Mouse (Mus musculus) limb, embryonic 12.5 days (tissue): ENCODE results near the gene Lonp2. TPM values are rescaled to one million over a fixed set of nuclear protein-coding genes. Genes with fewer than 3 reads are reported as not detected.

Experiments
- ATAC-seq: fragments of 200-750 bp; cut with Nextera tagmentation; 2 replicates; pipeline ENCODE4 v1.8.0; 2017; ENCODE audit warnings: low read depth, moderate TSS enrichment; ENCODE audit not compliant: insufficient number of reproducible peaks, insufficient read depth, low FRiP score, low TSS enrichment
- H3K27ac ChIP-seq: fragments of 300-500 bp; sonication (generic); 2 replicates; pipeline ENCODE4 v1.5.1; 2016; ENCODE audit warnings: mild to moderate bottlenecking, moderate library complexity
- H3K27me3 ChIP-seq: fragments of 300-500 bp; sonication (generic); 2 replicates; pipeline ENCODE4 v1.6.1; 2016; ENCODE audit warnings: mild to moderate bottlenecking, moderate library complexity
- H3K36me3 ChIP-seq: fragments of 300-500 bp; sonication (generic); 2 replicates; pipeline ENCODE4 v1.6.1; 2016; ENCODE audit warnings: mild to moderate bottlenecking, moderate library complexity
- H3K4me1 ChIP-seq: fragments of 300-500 bp; sonication (generic); replicated peaks from 2 replicates; pipeline ENCODE4 v1.6.1; 2016
- H3K4me2 ChIP-seq: fragments of 300-500 bp; sonication (generic); 2 replicates; pipeline ENCODE4 v1.6.1; 2016; ENCODE audit warnings: mild to moderate bottlenecking, moderate library complexity
- H3K4me3 ChIP-seq: fragments of 300-500 bp; sonication (generic); replicated peaks from 2 replicates; pipeline ENCODE4 v1.5.1; 2016; ENCODE audit warnings: mild to moderate bottlenecking
- H3K9ac ChIP-seq: fragments of 300-500 bp; sonication (generic); replicated peaks from 2 replicates; pipeline ENCODE4 v1.6.1; 2016; ENCODE audit warnings: mild to moderate bottlenecking, moderate library complexity
- H3K9me3 ChIP-seq: fragments of 300-500 bp; sonication (generic); 2 replicates; pipeline ENCODE4 v1.6.1; 2016; ENCODE audit warnings: mild to moderate bottlenecking, moderate library complexity
- WGBS: fragments of 180-500 bp; shearing (Covaris S2); methylation state at CpG from one replicate; pipeline ENCODE4 v1.1.7; 2016; 5-methylcytosine and 5-hydroxymethylcytosine counted together
- polyA plus RNA-seq: library from polyadenylated mRNA; unstranded; fragments of >200 nt; fragmentation: Nextera tagmentation; extraction: Ambion mirVana; gene quantifications from 2 replicates; pipeline ENCODE4 v1.2.1, GENCODE M21; 2016

Lonp2 gene
- 61.7 and 62.6 TPM in 2 replicates for polyA plus RNA-seq

GRCm38 (mm10) chr8:86623911-86624731 is at the start of gene Lonp2:
Gene Lonp2 (plus strand): TSS chr8:86624043.
- Histone ChIP-seq H3K9ac (peak within 1 kb of the TSS; percentile 75), H3K27ac (peak within 1 kb of the TSS; percentile 75), H3K36me3 (no peaks in the 10 kb centered on the region), H3K27me3 (no peaks in the 10 kb centered on the region), H3K4me3 (peak within 1 kb of the TSS; percentile 80), H3K4me1 (peaks cover 12% of the 10 kb centered on the region), H3K4me2 (peak within 1 kb of the TSS; percentile 80), H3K9me3 (no peaks in the 10 kb centered on the region)
- WGBS = under 1% methylated on average over 62 of the region's 62 CpGs
- peak; percentile 98 for ATAC-seq

- Histone ChIP-seq H3K4me2 (no peak overlapping the region), H3K4me3 (no peak overlapping the region), H3K9ac (no peak overlapping the region), H3K36me3 (no peaks in the 10 kb centered on the region), H3K9me3 (no peaks in the 10 kb centered on the region), H3K4me1 (peaks cover 8% of the 10 kb centered on the region), H3K27me3 (no peaks in the 10 kb centered on the region), H3K27ac (no peak overlapping the region)
- WGBS = 83% methylated on average over 8 of the region's 8 CpGs
- no peak for ATAC-seq
These were observed 46.3 kb upstream of the Lonp2 start for GRCm38 (mm10) chr8:86577547-86577946.

- Histone ChIP-seq H3K27ac (no peak overlapping the region), H3K4me1 (peaks cover 8% of the 10 kb centered on the region), H3K4me2 (no peak overlapping the region), H3K9ac (no peak overlapping the region), H3K9me3 (no peaks in the 10 kb centered on the region), H3K4me3 (no peak overlapping the region), H3K36me3 (no peaks in the 10 kb centered on the region), H3K27me3 (no peaks in the 10 kb centered on the region)
- ATAC-seq = no peak
- 49% methylated on average over 9 of the region's 9 CpGs for WGBS
These were observed 45.8 kb upstream of the Lonp2 start for GRCm38 (mm10) chr8:86578076-86578475.

GRCm38 (mm10) chr8:86578693-86579092 is 45.1 kb upstream of the Lonp2 start:
- no peak overlapping the region for H3K4me2 ChIP-seq
- WGBS = 80% methylated on average over 8 of the region's 8 CpGs
- no peak overlapping the region for H3K27ac ChIP-seq
- no peak overlapping the region for H3K4me3 ChIP-seq
- H3K27me3 ChIP-seq = no peaks in the 10 kb centered on the region
- no peaks in the 10 kb centered on the region for H3K36me3 ChIP-seq
- H3K4me1 ChIP-seq = peaks cover 8% of the 10 kb centered on the region
- ATAC-seq = no peak
- H3K9ac ChIP-seq = no peak overlapping the region
- no peaks in the 10 kb centered on the region for H3K9me3 ChIP-seq

DNA sequence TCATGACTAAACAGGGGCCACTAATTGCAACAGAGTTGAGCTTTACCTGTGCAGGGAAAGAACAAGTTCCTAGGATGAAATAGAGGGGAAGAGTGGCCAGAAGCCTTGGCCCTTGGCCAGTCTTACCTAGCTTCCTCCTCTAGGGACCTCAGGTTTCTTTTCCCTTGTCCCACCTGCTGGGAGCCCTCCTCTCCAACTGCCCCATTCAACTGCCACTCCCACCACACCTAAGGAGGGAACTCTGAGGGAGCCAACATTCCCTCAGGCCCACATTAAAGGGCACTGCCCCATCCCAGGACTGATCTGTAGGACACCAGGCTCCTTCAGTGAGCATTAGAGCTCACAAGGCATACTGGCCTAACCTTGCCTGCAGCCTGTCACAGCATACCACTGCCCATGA is 43.4 kb upstream of the Lonp2 start, which contains the start of gene Abcc12:
Abcc12 (minus strand) TSS at position 229 of the 400 bp plus-strand sequence.
- no peaks in the 10 kb centered on the region for H3K9me3 ChIP-seq
- no peaks in the 10 kb centered on the region for H3K27me3 ChIP-seq
- no peak within 1 kb of the TSS for H3K4me2 ChIP-seq
- H3K9ac ChIP-seq = no peak within 1 kb of the TSS
- ATAC-seq = no peak
- peaks cover 8% of the 10 kb centered on the region for H3K4me1 ChIP-seq
- no peak within 1 kb of the TSS for H3K4me3 ChIP-seq
- no peak within 1 kb of the TSS for H3K27ac ChIP-seq
- H3K36me3 ChIP-seq = no peaks in the 10 kb centered on the region

DNA sequence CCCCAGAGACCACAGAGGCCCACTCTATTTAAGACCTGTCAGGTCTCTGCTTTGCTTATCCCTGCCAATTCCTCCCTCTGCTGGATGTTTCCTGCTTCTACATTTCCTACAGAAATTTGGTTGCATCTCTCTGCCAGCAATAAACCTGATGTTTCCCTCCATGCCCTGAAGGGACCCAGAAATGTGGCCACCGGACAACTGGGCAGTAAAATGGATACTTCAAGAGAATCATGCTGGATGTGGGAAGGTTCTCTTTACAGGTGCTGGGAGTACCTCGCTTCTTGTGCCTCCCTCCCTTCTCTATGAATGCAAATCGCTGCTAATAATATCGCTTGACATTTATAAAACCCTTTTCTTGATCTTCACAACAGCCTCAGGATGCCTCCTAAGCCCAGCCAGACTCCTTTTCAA is 41.9 kb upstream of the Lonp2 start:
- Histone ChIP-seq H3K36me3 (no peaks in the 10 kb centered on the region), H3K27me3 (no peaks in the 10 kb centered on the region), H3K4me2 (no peak overlapping the region), H3K27ac (no peak overlapping the region), H3K4me3 (no peak overlapping the region), H3K9ac (no peak overlapping the region), H3K4me1 (peaks cover 8% of the 10 kb centered on the region), H3K9me3 (no peaks in the 10 kb centered on the region)
- no peak for ATAC-seq
- 74% methylated on average over 4 of the region's 4 CpGs for WGBS

DNA sequence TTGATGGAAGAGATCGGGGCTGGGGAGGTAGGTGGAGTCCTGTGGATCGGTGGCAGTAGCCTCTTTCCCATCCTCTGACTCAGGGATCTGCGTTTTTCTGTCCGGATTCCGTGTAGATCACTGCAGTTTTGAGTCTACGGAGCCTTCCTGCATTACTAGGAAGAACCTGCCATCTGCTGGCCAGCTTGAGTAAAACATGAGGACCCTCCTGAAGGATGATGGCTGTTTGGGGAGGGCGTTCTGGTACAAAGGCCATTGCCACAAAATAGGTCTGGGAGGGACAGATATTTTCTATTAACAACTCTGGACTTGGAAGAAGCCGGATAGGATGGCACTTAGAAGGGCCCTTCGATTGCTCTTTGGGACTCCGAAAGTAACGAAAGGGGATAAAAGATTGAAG is 38.7 kb upstream of the Lonp2 start:
- Histone ChIP-seq H3K27me3 (no peaks in the 10 kb centered on the region), H3K9me3 (no peaks in the 10 kb centered on the region), H3K4me2 (peak overlapping the region; percentile 57), H3K27ac (no peak overlapping the region), H3K4me1 (no peaks in the 10 kb centered on the region; the same call in 1 of the 2 replicates), H3K4me3 (peak overlapping the region; percentile 36), H3K36me3 (no peaks in the 10 kb centered on the region), H3K9ac (no peak overlapping the region)
- 8% methylated on average over 11 of the region's 11 CpGs for WGBS
- ATAC-seq = no peak

DNA sequence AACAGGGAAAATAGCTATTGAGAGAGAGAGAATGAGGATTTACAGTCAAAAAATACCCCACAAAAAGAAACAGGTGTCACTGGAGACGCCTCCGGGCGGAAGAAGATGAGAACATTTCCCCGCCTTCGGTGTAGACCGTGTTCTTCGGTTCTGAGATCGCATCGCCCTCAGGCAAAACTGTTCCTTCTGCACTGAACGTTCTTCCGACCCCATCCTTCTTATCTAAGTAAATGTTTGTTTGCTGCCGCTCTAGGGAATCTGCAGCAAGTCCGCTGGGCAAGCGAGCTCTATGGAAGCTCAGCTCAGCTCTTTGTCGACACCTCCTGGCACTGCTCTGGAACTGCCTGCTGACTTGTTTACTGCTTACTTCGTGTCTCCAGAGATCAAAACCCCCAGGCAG is 38.3 kb upstream of the Lonp2 start:
- Histone ChIP-seq H3K27me3 (no peaks in the 10 kb centered on the region), H3K4me1 (no peaks in the 10 kb centered on the region; the same call in 1 of the 2 replicates), H3K27ac (no peak overlapping the region), H3K4me2 (peak overlapping the region; percentile 57), H3K36me3 (no peaks in the 10 kb centered on the region), H3K9ac (no peak overlapping the region), H3K9me3 (no peaks in the 10 kb centered on the region), H3K4me3 (peak overlapping the region; percentile 36)
- WGBS = 5% methylated on average over 16 of the region's 16 CpGs
- ATAC-seq = peak; percentile 49; the same call in 1 of the 2 replicates

DNA sequence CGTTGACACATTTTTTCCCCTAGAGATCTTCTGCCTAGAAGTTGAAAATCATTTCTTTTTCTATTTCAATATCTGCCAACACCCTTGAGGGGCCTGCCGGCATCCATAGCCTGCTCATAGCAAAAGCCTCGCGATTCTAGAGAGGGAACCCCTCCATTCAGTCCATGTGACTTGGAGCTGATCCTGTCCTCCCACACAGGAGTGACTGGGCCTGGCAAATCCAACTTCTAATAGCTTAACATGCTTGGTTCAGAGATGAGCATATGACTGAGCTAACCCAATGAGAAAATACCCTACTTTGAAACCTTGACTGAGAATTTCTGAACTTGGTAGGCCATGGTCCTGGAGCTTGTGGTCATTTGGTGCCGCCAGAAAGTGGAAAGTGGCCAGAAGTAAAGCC is 37.8 kb upstream of the Lonp2 start:
- Histone ChIP-seq H3K27ac (no peak overlapping the region), H3K36me3 (no peaks in the 10 kb centered on the region), H3K4me2 (no peak overlapping the region), H3K9me3 (no peaks in the 10 kb centered on the region), H3K4me1 (no peaks in the 10 kb centered on the region; the same call in 1 of the 2 replicates), H3K27me3 (no peaks in the 10 kb centered on the region), H3K9ac (no peak overlapping the region), H3K4me3 (no peak overlapping the region)
- no peak for ATAC-seq
- 47% methylated on average over 5 of the region's 5 CpGs for WGBS

DNA sequence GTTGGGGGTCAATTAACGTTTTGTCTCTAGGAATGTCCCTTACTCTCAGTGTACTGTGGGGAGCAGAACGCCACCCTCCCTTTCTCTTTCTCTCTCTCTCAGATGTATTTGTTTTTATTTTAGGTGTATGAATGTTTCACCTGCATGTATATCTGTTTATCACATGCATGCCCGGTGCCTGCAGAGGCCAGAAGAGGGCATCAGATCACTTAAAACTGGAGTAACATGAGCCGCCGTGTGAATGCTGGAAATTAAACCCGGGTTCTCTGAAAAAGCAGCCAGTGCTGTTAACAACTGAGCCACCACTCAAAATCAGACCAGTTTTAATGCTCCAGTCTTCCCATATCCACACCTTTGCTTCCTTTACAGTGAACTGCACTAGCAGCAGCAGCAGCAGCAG is 37.2 kb upstream of the Lonp2 start:
- H3K4me1 ChIP-seq = no peaks in the 10 kb centered on the region; the same call in 1 of the 2 replicates
- no peak for ATAC-seq

GRCm38 (mm10) chr8:86588338-86588737 is 35.5 kb upstream of the Lonp2 start:
- Histone ChIP-seq H3K36me3 (no peaks in the 10 kb centered on the region), H3K4me2 (no peak overlapping the region), H3K4me3 (no peak overlapping the region), H3K27ac (no peak overlapping the region), H3K27me3 (no peaks in the 10 kb centered on the region), H3K4me1 (no peaks in the 10 kb centered on the region; the same call in 1 of the 2 replicates), H3K9me3 (no peaks in the 10 kb centered on the region), H3K9ac (no peak overlapping the region)
- no peak for ATAC-seq
- WGBS = 91% methylated on average over 5 of the region's 5 CpGs

More for the DNA sequence above, 37.2 kb upstream of the Lonp2 start:
- WGBS = 44% methylated on average over 6 of the region's 6 CpGs
- Histone ChIP-seq H3K9ac (no peak overlapping the region), H3K27me3 (no peaks in the 10 kb centered on the region), H3K36me3 (no peaks in the 10 kb centered on the region), H3K9me3 (no peaks in the 10 kb centered on the region), H3K27ac (no peak overlapping the region), H3K4me3 (no peak overlapping the region), H3K4me2 (no peak overlapping the region)
